In the genomic region with DNA sequence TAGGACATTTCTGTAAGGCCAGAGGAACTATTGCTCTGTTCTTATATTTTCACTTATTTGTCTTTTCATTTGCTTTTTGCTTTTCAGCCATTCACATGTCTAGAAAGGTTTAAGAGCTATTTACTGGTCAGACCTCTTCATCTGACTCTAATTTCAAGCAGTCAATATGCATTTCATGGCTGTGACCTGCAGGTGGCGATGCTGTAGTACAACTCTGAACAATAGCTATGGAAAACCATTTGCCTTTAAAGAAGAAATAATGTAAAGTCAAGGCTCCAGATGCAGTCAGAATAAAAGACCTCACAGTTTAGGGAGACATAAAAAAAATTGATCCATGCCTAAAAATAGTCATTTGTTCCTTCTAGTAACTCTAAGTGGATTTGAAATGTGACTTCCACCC, we compare ENCODE assay signal across 9 mouse cellular contexts.
DNase-seq lines count a peak whose midpoint lies in the region; ATAC-seq and TF ChIP-seq lines count a peak whose summit lies in the region.
"Had no signal": no experiment of that assay in that cellular context is flagged by ENCODE, and none has a peak within 500 bp of the region (broad histone marks: within the 10 kb centered on the region; RNA-seq: fewer than 3 reads in every experiment).

No protein-coding gene starts in this region.

- no peak overlapping the region for H3K4me3 ChIP-seq in intestine, postnatal 0 days (ENCODE audit: low read depth, low read length)
- H3K4me3 ChIP-seq in intestine, embryonic 16.5 days (ENCODE audit: low read length), result no peak overlapping the region
- H3K4me3 ChIP-seq in midbrain, postnatal 0 days (ENCODE audit: low read depth, low read length), result no peak overlapping the region
- H3K4me3 ChIP-seq in thymus, adult 2 months (ENCODE audit: control insufficient read depth, insufficient read depth, low read length), result no peak overlapping the region
- H3K4me3 ChIP-seq: embryonic facial prominence, embryonic 15.5 days had no signal

- H3K9ac ChIP-seq in intestine, postnatal 0 days (ENCODE audit: low read depth, low read length), result no peak overlapping the region
- no peak overlapping the region for H3K9ac ChIP-seq in intestine, embryonic 16.5 days (ENCODE audit: low read depth, low read length)
- no peak overlapping the region for H3K9ac ChIP-seq in midbrain, postnatal 0 days (replicated peaks; ENCODE audit: low read length, poor library complexity, severe bottlenecking)
- H3K9ac ChIP-seq: embryonic facial prominence, embryonic 15.5 days had no signal

- no peak for ATAC-seq in intestine, postnatal 0 days
- no peak for ATAC-seq in intestine, embryonic 16.5 days
- no peak for ATAC-seq in midbrain, postnatal 0 days (ENCODE audit: low FRiP score)
- no peak for ATAC-seq in megakaryocyte-erythroid progenitor cell, adult 5-6 weeks (replicated peaks; ENCODE audit: low FRiP score, low TSS enrichment, poor library complexity, severe bottlenecking)

- no peak for TF ChIP-seq POLR2A in brain, embryonic 14.5 days (IDR thresholded peaks at IDR 0.05; ENCODE audit: borderline replicate concordance, extremely low read depth, insufficient read depth, insufficient read length, poor library complexity, severe bottlenecking)
- TF ChIP-seq POLR2A in thymus, adult 2 months (IDR thresholded peaks at IDR 0.05; ENCODE audit: control insufficient read depth, extremely low read depth, insufficient read depth, low read length, poor library complexity), result no peak

- whole genome bisulfite sequencing in intestine, postnatal 0 days, result 8% methylated on average over 1 of the region's 1 CpGs
- WGBS in intestine, embryonic 16.5 days, result 7% methylated on average over 1 of the region's 1 CpGs
- WGBS in midbrain, postnatal 0 days, result 3% methylated on average over 1 of the region's 1 CpGs
- WGBS in thymus, adult 2 months, result 11% methylated on average over 1 of the region's 1 CpGs

- DNase-seq in MEL-GATA-1-ER (ENCODE audit: extremely low read depth, low read depth), result peak; percentile 37
- DNase-seq in brain, embryonic 14.5 days (ENCODE audit: low read depth), result peak; percentile 59
- peak; percentile 24 to 51 for DNase-seq in kidney, postnatal 36 days
- DNase-seq in midbrain, postnatal 0 days (ENCODE audit: low spot score), result peak; percentile 40
- DNase-seq in thymus, adult 2 months, result no peak

- TF ChIP-seq CTCF in intestine, postnatal 0 days (IDR thresholded peaks at IDR 0.05; ENCODE audit: low read depth), result peak; percentile 63
- peak; percentile 44; the same call in 1 of the 2 replicates for TF ChIP-seq CTCF in brain, embryonic 14.5 days (IDR thresholded peaks at IDR 0.05; ENCODE audit: borderline replicate concordance, extremely low read depth, insufficient read depth, insufficient read length)
- TF ChIP-seq CTCF in midbrain, postnatal 0 days (IDR thresholded peaks at IDR 0.05), result peak; percentile 67
- no peak for TF ChIP-seq CTCF in thymus, adult 2 months (IDR thresholded peaks at IDR 0.05; ENCODE audit: borderline replicate concordance, control insufficient read depth, extremely low read depth, insufficient read depth, low read length, poor library complexity)

- H3K27me3 ChIP-seq in intestine, postnatal 0 days (replicated peaks; ENCODE audit: control insufficient read depth, insufficient read depth, low read length), result no peaks in the 10 kb centered on the region; the same call in 1 of the 2 replicates
- H3K27me3 ChIP-seq in intestine, embryonic 16.5 days (replicated peaks; ENCODE audit: control insufficient read depth, insufficient read depth, low read length), result 0 out of 2 replicates have a peak, but pooled peaks cover 1% of the 10 kb centered on the region
- peaks cover 7% of the 10 kb centered on the region; the same call in 1 of the 2 replicates for H3K27me3 ChIP-seq in midbrain, postnatal 0 days (ENCODE audit: insufficient read depth, low read length)
- H3K27me3 ChIP-seq in thymus, adult 2 months (ENCODE audit: control insufficient read depth, insufficient read depth, low read length), result no peaks in the 10 kb centered on the region
- H3K27me3 ChIP-seq: embryonic facial prominence, embryonic 15.5 days had no signal

- no peaks in the 10 kb centered on the region for H3K9me3 ChIP-seq in intestine, postnatal 0 days (ENCODE audit: control insufficient read depth)
- no peaks in the 10 kb centered on the region for H3K9me3 ChIP-seq in intestine, embryonic 16.5 days (ENCODE audit: control insufficient read depth, low read length)
- no peaks in the 10 kb centered on the region for H3K9me3 ChIP-seq in midbrain, postnatal 0 days (ENCODE audit: low read length)
- H3K9me3 ChIP-seq: embryonic facial prominence, embryonic 15.5 days had no signal

- H3K36me3 ChIP-seq in intestine, postnatal 0 days (ENCODE audit: control insufficient read depth, insufficient read depth), result no peaks in the 10 kb centered on the region
- no peaks in the 10 kb centered on the region for H3K36me3 ChIP-seq in intestine, embryonic 16.5 days (ENCODE audit: control insufficient read depth, insufficient read depth, low read length)
- no peaks in the 10 kb centered on the region for H3K36me3 ChIP-seq in midbrain, postnatal 0 days (ENCODE audit: insufficient read depth, low read length)
- no peaks in the 10 kb centered on the region for H3K36me3 ChIP-seq in thymus, adult 2 months (ENCODE audit: control insufficient read depth, insufficient read depth, low read length)
- H3K36me3 ChIP-seq: embryonic facial prominence, embryonic 15.5 days had no signal

- H3K4me1 ChIP-seq in intestine, postnatal 0 days (replicated peaks; ENCODE audit: control insufficient read depth, insufficient read depth, low read length), result no peaks in the 10 kb centered on the region
- no peaks in the 10 kb centered on the region for H3K4me1 ChIP-seq in intestine, embryonic 16.5 days (ENCODE audit: control insufficient read depth, insufficient read depth, low read length)
- H3K4me1 ChIP-seq in midbrain, postnatal 0 days (ENCODE audit: insufficient read depth, low read length), result no peaks in the 10 kb centered on the region
- no peaks in the 10 kb centered on the region for H3K4me1 ChIP-seq in thymus, adult 2 months (replicated peaks; ENCODE audit: control insufficient read depth, insufficient read depth, low read length)
- H3K4me1 ChIP-seq: embryonic facial prominence, embryonic 15.5 days had no signal

- no peak overlapping the region for H3K27ac ChIP-seq in intestine, postnatal 0 days (ENCODE audit: low read depth, low read length)
- no peak overlapping the region for H3K27ac ChIP-seq in intestine, embryonic 16.5 days (ENCODE audit: low read length)
- no peak overlapping the region for H3K27ac ChIP-seq in midbrain, postnatal 0 days (ENCODE audit: low read depth, low read length)
- H3K27ac ChIP-seq in thymus, adult 2 months (ENCODE audit: control insufficient read depth, insufficient read depth, low read length), result no peak overlapping the region
- H3K27ac ChIP-seq: embryonic facial prominence, embryonic 15.5 days had no signal

- no peak overlapping the region for H3K4me2 ChIP-seq in intestine, postnatal 0 days (replicated peaks; ENCODE audit: low read depth)
- no peak overlapping the region for H3K4me2 ChIP-seq in intestine, embryonic 16.5 days (ENCODE audit: low read depth, low read length)
- H3K4me2 ChIP-seq in midbrain, postnatal 0 days (ENCODE audit: low read depth, low read length, poor library complexity, severe bottlenecking), result no peak overlapping the region
- H3K4me2 ChIP-seq: embryonic facial prominence, embryonic 15.5 days had no signal
